Mouse (Mus musculus) adrenal gland, postnatal 4 days (tissue): ENCODE measurements around the gene Spata21. TPM values are rescaled to one million over a fixed set of nuclear protein-coding genes. Genes with fewer than 3 reads are reported as not detected.
A peak's percentile ranks its signal among the peaks of the same experiment; 100 is the strongest.
"Not testable (repeated sequence)": the region's sequence is repeated elsewhere in the genome, so short reads cannot be mapped to it uniquely, and the experiment has no call there.

Experiments
- DNase-seq, 2 experiments: peaks; one replicate each; pipeline ENCODE4 v3.0.0; 2021 to 2022; ENCODE audit warnings: low spot score in 2 of 2, mixed read lengths in 2 of 2
- total RNA-seq, 2 experiments: library from RNA; stranded (reverse); gene quantifications; 2 replicates each; pipeline ENCODE4 v1.2.3; 2021

The Spata21 gene
- total RNA-seq, 2 experiments from 2014 or later = 0.68 to 0.81 TPM

- no peak for DNase-seq
Measured at GRCm38 (mm10) chr4:141129190-141129710, 41.1 kb downstream of the Spata21 start.

- no peak for DNase-seq
Measured at GRCm38 (mm10) chr4:141130704-141131342, 42.7 kb downstream of the Spata21 start.

- DNase-seq = no peak
Measured at GRCm38 (mm10) chr4:141131531-141132061, 43.5 kb downstream of the Spata21 start.

GRCm38 (mm10) chr4:141132191-141132590 is 44.1 kb downstream of the Spata21 start:
- no peak for DNase-seq

- DNase-seq = no peak
Measured at GRCm38 (mm10) chr4:141133227-141133626, 45.1 kb downstream of the Spata21 start.

- no peak for DNase-seq
Measured at GRCm38 (mm10) chr4:141134031-141134441, 45.9 kb downstream of the Spata21 start.

- no peak for DNase-seq
Measured at GRCm38 (mm10) chr4:141134751-141135530, 46.8 kb downstream of the Spata21 start.

- DNase-seq = no peak
Measured at GRCm38 (mm10) chr4:141136126-141136525, 48.0 kb downstream of the Spata21 start.

- DNase-seq = not testable (repeated sequence)
Measured at GRCm38 (mm10) chr4:141137740-141138139, 49.6 kb downstream of the Spata21 start.

GRCm38 (mm10) chr4:141138425-141139115 is 50.4 kb downstream of the Spata21 start:
- no peak for DNase-seq

GRCm38 (mm10) chr4:141139116-141139970 is 51.2 kb downstream of the Spata21 start, which contains the start of gene Szrd1:
Gene Szrd1, minus strand, starts transcription at chr4:141139775.
- peak; percentile 94 to 98 for DNase-seq

GRCm38 (mm10) chr4:141140354-141140753 is 52.2 kb downstream of the Spata21 start:
- not testable (repeated sequence) for DNase-seq

GRCm38 (mm10) chr4:141140967-141141366 is 52.8 kb downstream of the Spata21 start:
- no peak for DNase-seq

GRCm38 (mm10) chr4:141142285-141142811 is 54.2 kb downstream of the Spata21 start:
- peak in 1 of 2 experiments; percentile 58 for DNase-seq

GRCm38 (mm10) chr4:141145124-141145523 is 57.0 kb downstream of the Spata21 start:
- not testable (repeated sequence) for DNase-seq

GRCm38 (mm10) chr4:141146491-141147033 is 58.4 kb downstream of the Spata21 start:
- no peak for DNase-seq

- peak; percentile 88 to 89 for DNase-seq
Measured at GRCm38 (mm10) chr4:141147112-141148008, 59.2 kb downstream of the Spata21 start, which contains the start of gene Fbxo42. Gene Fbxo42, plus strand, starts transcription at chr4:141147913.

GRCm38 (mm10) chr4:141148009-141148801 is 60.1 kb downstream of the Spata21 start:
- DNase-seq = no peak
